Mouse (Mus musculus) embryonic facial prominence, embryonic 13.5 days (tissue): ENCODE results near the gene Pkib. TPM values are rescaled to one million over a fixed set of nuclear protein-coding genes. Genes with fewer than 3 reads are reported as not detected.

Source experiments
- ATAC-seq: fragments of 200-750 bp; cut with Nextera tagmentation; 2 replicates; pipeline ENCODE4 v1.8.0; 2017; ENCODE audit warnings: low read depth; ENCODE audit not compliant: insufficient number of reproducible peaks, insufficient read depth, low FRiP score, low TSS enrichment
- H3K27ac ChIP-seq: fragments of 300-500 bp; sonication (generic); 2 replicates; pipeline ENCODE4 v1.5.1; 2015; ENCODE audit warnings: moderate library complexity, mild to moderate bottlenecking, inconsistent platforms
- H3K27me3 ChIP-seq: fragments of 300-500 bp; sonication (generic); 2 replicates; pipeline ENCODE4 v1.6.1; 2015; ENCODE audit warnings: mild to moderate bottlenecking, inconsistent platforms
- H3K36me3 ChIP-seq: fragments of 300-500 bp; sonication (generic); 2 replicates; pipeline ENCODE4 v1.6.1; 2015; ENCODE audit warnings: mild to moderate bottlenecking, inconsistent platforms
- H3K4me1 ChIP-seq: fragments of 300-500 bp; sonication (generic); 2 replicates; pipeline ENCODE4 v1.6.1; 2015; ENCODE audit warnings: inconsistent platforms
- H3K4me2 ChIP-seq: fragments of 300-500 bp; sonication (generic); 2 replicates; pipeline ENCODE4 v1.6.1; 2015; ENCODE audit warnings: moderate library complexity, mild to moderate bottlenecking, inconsistent platforms
- H3K4me3 ChIP-seq: fragments of 300-500 bp; sonication (generic); 2 replicates; pipeline ENCODE4 v1.5.1; 2015; ENCODE audit warnings: mild to moderate bottlenecking, inconsistent platforms
- H3K9ac ChIP-seq: fragments of 300-500 bp; sonication (generic); 2 replicates; pipeline ENCODE4 v1.6.1; 2015; ENCODE audit warnings: mild to moderate bottlenecking, inconsistent platforms
- H3K9me3 ChIP-seq: fragments of 300-500 bp; sonication (generic); 2 replicates; pipeline ENCODE4 v1.6.1; 2016; ENCODE audit warnings: inconsistent platforms
- WGBS: fragments of 180-500 bp; shearing (Covaris S2); methylation state at CpG from one replicate; pipeline ENCODE4 v1.1.7; 2015; ENCODE audit warnings: mixed read lengths; 5-methylcytosine and 5-hydroxymethylcytosine counted together
- polyA plus RNA-seq: library from polyadenylated mRNA; unstranded; fragments of >200 nt; fragmentation: Nextera tagmentation; extraction: Ambion mirVana; gene quantifications from 2 replicates; pipeline ENCODE4 v1.2.1, GENCODE M21; 2015

Pkib gene
- polyA plus RNA-seq, 1 experiment from 2014 or later: 1.6 TPM

DNA sequence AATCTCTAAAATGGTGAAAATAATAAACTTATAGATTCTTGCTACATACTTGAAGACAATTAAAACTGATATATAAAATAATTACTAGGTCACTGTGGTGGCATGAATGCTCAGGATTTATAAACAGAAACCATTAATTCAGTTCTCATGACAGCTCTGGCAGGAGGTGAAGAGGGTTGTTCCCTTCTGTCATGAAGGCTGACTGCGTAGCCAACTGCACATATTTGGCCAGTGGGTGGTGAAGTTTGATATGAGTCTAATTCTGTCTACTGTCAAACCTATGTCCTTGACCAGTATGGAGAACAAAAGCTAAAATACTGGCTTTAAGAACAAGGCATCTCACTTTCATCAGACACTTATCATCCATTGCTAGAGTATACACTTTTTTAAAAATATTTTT is 21.5 kb downstream of the Pkib start:
- Histone ChIP-seq H3K36me3 (no peaks in the 10 kb centered on the region), H3K9me3 (no peaks in the 10 kb centered on the region), H3K4me3 (no peak overlapping the region), H3K27me3 (no peaks in the 10 kb centered on the region), H3K27ac (no peak overlapping the region), H3K4me2 (no peak overlapping the region), H3K9ac (no peak overlapping the region), H3K4me1 (no peaks in the 10 kb centered on the region)
- no peak for ATAC-seq
- WGBS: 88% methylated on average over 1 of the region's 1 CpGs

DNA sequence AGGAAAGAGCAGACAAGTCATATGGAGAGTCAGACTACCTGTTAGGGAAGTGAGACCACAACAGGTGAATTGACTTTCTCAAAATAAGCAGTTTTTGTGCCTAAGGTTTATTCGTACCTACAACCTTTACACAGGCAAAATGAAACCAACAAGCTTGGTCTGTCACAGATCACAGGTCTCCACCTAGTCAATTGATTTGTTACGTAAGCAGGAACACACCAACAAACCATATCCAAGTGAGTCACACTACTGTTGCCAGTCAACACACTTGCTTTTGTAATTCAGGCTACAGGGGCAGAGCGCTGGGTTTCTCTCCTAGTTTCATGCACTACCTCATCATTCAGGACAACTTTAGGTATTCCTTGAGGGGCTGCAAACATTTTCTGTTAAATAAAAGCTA is 28.7 kb downstream of the Pkib start:
- 88% methylated on average over 3 of the region's 3 CpGs for WGBS

DNA sequence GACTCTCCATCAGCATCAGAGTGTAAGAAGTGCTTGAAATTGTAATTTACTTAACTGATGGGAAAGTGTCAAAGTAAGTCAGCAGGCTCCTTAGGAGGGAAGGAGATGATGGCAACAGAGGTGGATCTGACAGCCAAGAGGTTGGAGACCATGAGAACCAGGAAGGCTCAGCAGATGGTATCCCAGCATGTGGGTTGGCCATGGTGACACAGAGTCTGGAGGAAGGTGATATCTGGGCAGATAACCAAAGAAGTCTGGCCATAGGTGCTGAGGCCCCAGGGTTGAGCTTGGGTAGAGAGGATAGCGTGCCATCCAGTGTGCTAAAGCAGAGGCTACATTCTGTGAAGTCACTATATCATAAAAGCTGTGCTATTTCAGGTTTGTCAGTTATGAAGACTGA is 32.0 kb downstream of the Pkib start:
- no peak overlapping the region for H3K4me2 ChIP-seq
- H3K27me3 ChIP-seq: no peaks in the 10 kb centered on the region
- H3K9ac ChIP-seq: no peak overlapping the region
- WGBS: 91% methylated on average over 1 of the region's 1 CpGs
- no peaks in the 10 kb centered on the region for H3K36me3 ChIP-seq
- no peak overlapping the region for H3K4me3 ChIP-seq
- no peak overlapping the region for H3K27ac ChIP-seq
- no peaks in the 10 kb centered on the region for H3K9me3 ChIP-seq
- no peaks in the 10 kb centered on the region for H3K4me1 ChIP-seq
- ATAC-seq: no peak

More for the DNA sequence above, 28.7 kb downstream of the Pkib start:
- Histone ChIP-seq H3K4me2 (no peak overlapping the region), H3K27me3 (no peaks in the 10 kb centered on the region), H3K27ac (no peak overlapping the region), H3K4me1 (no peaks in the 10 kb centered on the region), H3K4me3 (no peak overlapping the region), H3K36me3 (no peaks in the 10 kb centered on the region), H3K9me3 (no peaks in the 10 kb centered on the region), H3K9ac (no peak overlapping the region)
- no peak for ATAC-seq

DNA sequence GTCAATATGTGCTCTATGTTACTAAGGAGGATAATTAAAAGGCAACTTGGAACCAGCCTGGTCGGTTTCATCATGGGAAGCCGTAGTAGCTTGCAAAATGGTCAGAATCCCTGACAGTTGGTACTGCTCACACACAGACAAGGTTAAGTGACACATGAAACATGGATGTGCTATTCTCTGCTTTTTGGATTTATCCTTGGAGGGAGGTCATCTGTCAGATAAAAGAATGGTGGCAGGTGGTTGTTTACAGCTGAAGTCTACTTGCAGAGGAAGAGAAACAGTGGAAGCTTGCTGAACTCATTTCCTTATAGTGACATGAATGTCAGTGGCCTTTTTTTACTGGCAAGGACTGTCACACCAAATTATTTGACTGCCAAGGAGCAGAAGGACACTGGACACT is 32.5 kb downstream of the Pkib start:
- Histone ChIP-seq H3K27me3 (no peaks in the 10 kb centered on the region), H3K27ac (no peak overlapping the region), H3K9ac (no peak overlapping the region), H3K36me3 (no peaks in the 10 kb centered on the region), H3K9me3 (no peaks in the 10 kb centered on the region), H3K4me2 (no peak overlapping the region), H3K4me1 (no peaks in the 10 kb centered on the region), H3K4me3 (no peak overlapping the region)
- WGBS: 94% methylated on average over 2 of the region's 2 CpGs
- ATAC-seq: no peak

DNA sequence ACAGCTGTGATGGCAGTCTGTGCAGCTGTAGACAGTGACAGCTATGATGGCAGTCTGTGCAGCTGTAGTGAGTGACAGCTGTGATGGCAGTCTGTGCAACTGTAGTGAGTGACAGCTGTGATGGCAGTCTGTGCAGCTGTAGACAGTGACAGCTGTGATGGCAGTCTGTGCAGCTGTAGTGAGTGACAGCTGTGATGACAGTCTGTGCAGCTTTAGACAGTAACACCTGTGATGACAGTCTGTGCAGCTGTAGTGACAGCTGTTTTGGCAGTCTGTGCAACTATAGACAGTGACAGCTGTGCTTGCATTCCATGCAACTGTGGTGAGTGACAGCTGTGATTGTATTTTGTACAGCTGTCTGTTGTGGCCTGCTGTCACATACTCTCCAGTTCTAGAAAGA is 44.0 kb downstream of the Pkib start:
- no peak overlapping the region for H3K9ac ChIP-seq
- no peak overlapping the region for H3K4me2 ChIP-seq
- H3K36me3 ChIP-seq: no peaks in the 10 kb centered on the region
- no peak for ATAC-seq
- no peak overlapping the region for H3K27ac ChIP-seq
- H3K9me3 ChIP-seq: no peaks in the 10 kb centered on the region
- H3K4me3 ChIP-seq: no peak overlapping the region
- no peaks in the 10 kb centered on the region for H3K27me3 ChIP-seq
- H3K4me1 ChIP-seq: no peaks in the 10 kb centered on the region

DNA sequence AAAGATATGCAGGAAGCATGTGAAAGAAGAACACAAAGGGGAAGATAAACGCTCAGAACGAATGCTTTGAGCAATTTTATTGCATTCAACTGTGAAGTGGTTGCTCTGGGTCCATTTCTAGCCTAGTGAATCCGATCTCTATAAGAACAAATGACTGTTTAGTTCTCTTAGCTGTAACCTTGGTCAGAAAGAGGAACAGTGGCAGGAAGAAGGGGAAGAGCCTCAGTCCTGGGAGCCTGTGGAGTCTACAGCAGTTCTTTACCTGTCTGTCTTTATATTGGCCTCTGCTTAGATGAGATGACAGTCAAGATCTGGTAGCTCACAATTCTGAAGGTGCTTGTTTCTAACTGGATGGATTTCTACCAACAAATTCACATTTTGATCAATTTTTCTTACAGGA is 56.2 kb downstream of the Pkib start:
- Histone ChIP-seq H3K4me2 (no peak overlapping the region), H3K27ac (no peak overlapping the region), H3K4me3 (no peak overlapping the region), H3K9ac (no peak overlapping the region), H3K9me3 (no peaks in the 10 kb centered on the region), H3K36me3 (no peaks in the 10 kb centered on the region), H3K27me3 (no peaks in the 10 kb centered on the region), H3K4me1 (no peaks in the 10 kb centered on the region)
- ATAC-seq: no peak
- 79% methylated on average over 3 of the region's 3 CpGs for WGBS

DNA sequence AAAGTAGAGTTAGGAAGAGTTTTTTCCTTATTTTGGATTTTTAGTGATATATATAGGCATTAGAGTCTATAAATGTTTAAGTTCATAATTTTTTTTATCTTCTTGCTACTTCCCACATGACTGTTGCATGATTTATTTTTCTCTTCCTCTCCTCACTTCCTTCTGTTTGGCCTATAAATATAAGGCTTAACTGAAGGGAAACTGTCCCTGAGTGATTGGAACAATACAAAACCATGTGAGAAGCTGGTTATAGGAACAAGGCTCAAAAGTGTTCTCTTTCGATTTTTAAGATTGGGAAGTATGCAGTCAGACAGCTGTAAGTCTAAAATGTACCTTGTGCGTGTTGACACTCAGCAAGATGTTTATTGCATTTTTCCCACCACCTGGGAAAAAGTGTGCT is 58.4 kb downstream of the Pkib start:
- no peaks in the 10 kb centered on the region for H3K9me3 ChIP-seq
- no peak overlapping the region for H3K4me2 ChIP-seq
- H3K27ac ChIP-seq: no peak overlapping the region
- no peak overlapping the region for H3K4me3 ChIP-seq
- no peak for ATAC-seq
- H3K4me1 ChIP-seq: no peaks in the 10 kb centered on the region
- H3K36me3 ChIP-seq: no peaks in the 10 kb centered on the region
- no peaks in the 10 kb centered on the region for H3K27me3 ChIP-seq
- no peak overlapping the region for H3K9ac ChIP-seq
- WGBS: 75% methylated on average over 2 of the region's 2 CpGs

DNA sequence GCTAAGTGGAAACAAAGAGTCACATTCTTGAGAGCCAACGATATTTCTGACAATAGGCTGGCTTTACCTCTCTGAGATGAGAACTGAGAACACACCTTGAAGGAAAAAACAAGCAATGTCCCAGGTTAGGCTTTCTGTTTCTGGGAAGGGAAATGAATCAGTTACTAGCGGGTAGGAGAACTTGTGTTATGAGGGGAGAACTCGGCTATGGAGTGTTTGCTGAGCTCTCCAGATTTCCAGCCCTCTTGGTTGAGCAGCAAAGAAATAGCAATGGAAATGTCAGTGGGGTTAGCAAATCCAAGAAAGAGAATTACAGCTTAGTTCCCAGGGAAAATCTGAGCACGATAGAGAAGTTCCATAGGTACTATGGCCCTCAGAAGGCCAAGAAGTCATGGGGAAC is 70.5 kb downstream of the Pkib start:
- Histone ChIP-seq H3K9ac (no peak overlapping the region), H3K27me3 (no peaks in the 10 kb centered on the region), H3K4me1 (no peaks in the 10 kb centered on the region), H3K9me3 (no peaks in the 10 kb centered on the region), H3K4me3 (no peak overlapping the region), H3K4me2 (no peak overlapping the region), H3K36me3 (no peaks in the 10 kb centered on the region), H3K27ac (no peak overlapping the region)
- 79% methylated on average over 4 of the region's 4 CpGs for WGBS
- no peak for ATAC-seq

DNA sequence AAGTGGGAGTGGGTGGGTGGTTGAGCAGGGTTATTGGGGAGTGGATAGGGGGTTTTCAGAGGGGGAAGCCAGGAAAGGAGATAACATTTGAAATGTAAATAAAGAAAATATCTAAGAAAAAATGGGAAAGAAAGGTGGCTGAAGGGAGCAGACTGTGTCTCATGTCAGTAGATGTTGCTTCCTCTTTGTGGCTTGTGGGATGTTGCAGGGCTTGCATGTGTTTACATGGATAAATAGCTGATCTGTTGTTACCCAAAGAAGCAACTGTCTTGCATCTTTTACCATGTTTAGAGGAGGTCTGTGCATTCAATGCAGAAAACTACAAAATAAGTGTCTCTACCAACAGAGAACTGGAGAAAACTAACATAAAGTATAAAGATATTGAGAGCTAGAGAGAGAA is 89.3 kb downstream of the Pkib start:
- no peaks in the 10 kb centered on the region for H3K9me3 ChIP-seq
- H3K27me3 ChIP-seq: no peaks in the 10 kb centered on the region
- ATAC-seq: no peak
- no peak overlapping the region for H3K27ac ChIP-seq
- no peaks in the 10 kb centered on the region for H3K36me3 ChIP-seq
- H3K4me2 ChIP-seq: no peak overlapping the region
- no peaks in the 10 kb centered on the region for H3K4me1 ChIP-seq
- H3K4me3 ChIP-seq: no peak overlapping the region
- H3K9ac ChIP-seq: no peak overlapping the region

DNA sequence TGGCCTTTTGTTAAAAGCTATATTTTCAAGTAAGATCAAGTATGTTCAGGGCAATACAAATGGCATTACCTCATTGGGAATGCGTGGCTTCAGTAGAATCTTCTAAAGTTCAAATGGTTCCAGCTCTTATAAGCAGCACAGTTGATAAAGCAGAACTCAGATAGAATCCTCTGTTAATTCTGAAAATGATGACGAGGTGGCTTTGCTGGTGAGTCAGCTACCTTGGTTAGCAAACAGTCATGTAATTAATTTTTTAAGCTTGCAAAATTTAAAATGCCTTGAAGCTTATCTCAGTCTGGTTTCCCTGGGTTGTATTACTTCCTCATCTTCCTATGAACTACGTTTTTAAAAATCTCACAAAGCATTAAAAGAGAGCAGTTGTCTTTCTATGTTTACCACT is 90.6 kb downstream of the Pkib start:
- no peaks in the 10 kb centered on the region for H3K27me3 ChIP-seq
- no peak overlapping the region for H3K27ac ChIP-seq
- H3K4me2 ChIP-seq: no peak overlapping the region
- H3K36me3 ChIP-seq: no peaks in the 10 kb centered on the region
- no peaks in the 10 kb centered on the region for H3K9me3 ChIP-seq
- 76% methylated on average over 3 of the region's 3 CpGs for WGBS
- no peaks in the 10 kb centered on the region for H3K4me1 ChIP-seq
- no peak overlapping the region for H3K9ac ChIP-seq
- H3K4me3 ChIP-seq: no peak overlapping the region
- ATAC-seq: no peak

DNA sequence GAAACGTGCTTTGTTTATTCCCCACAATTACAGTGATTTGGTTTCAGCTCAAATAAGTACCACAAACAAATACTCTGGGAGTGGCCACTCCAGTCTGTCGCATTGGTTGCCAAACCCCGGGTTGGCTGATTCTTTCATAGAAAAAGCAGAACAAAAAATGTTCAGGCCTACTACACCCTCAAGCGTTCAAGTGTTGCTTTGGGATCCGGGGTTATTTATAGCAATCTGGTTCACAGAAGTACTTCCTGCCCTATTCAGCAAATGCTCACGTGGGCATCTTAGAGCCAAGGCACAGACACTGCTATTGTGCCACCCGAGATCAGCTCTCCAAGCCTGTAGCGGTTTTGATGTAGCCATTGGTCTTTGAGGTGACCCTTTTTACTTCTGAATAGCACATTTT is 95.9 kb downstream of the Pkib start:
- H3K9ac ChIP-seq: no peak overlapping the region
- no peak overlapping the region for H3K27ac ChIP-seq
- H3K36me3 ChIP-seq: no peaks in the 10 kb centered on the region
- no peaks in the 10 kb centered on the region for H3K4me1 ChIP-seq
- no peak for ATAC-seq
- H3K4me3 ChIP-seq: no peak overlapping the region
- H3K9me3 ChIP-seq: no peaks in the 10 kb centered on the region
- H3K4me2 ChIP-seq: no peak overlapping the region
- WGBS: 80% methylated on average over 8 of the region's 8 CpGs
- no peaks in the 10 kb centered on the region for H3K27me3 ChIP-seq

DNA sequence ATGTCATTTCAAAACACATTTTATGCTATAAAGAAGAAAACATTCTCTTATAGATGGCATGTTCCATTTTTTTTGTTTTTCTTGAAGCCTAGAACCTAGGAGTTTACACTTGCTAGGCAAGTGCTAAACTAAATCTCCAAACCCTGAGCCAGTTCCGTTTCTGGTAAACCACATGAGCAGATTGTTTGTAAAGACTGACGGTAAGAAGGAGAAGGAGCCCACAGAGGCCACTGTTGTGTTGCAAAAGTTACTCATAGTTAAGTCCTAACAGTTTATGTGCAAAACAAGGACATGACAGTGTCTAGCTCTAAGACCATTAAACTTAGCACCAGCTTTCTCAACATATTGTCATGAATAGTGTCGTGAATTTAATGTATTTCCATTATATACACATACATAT is 99.9 kb downstream of the Pkib start:
- no peak for ATAC-seq
- H3K4me2 ChIP-seq: no peak overlapping the region
- H3K9me3 ChIP-seq: no peaks in the 10 kb centered on the region
- H3K4me3 ChIP-seq: no peak overlapping the region
- no peak overlapping the region for H3K27ac ChIP-seq
- H3K36me3 ChIP-seq: no peaks in the 10 kb centered on the region
- no peaks in the 10 kb centered on the region for H3K27me3 ChIP-seq
- 85% methylated on average over 3 of the region's 3 CpGs for WGBS
- H3K4me1 ChIP-seq: no peaks in the 10 kb centered on the region
- H3K9ac ChIP-seq: no peak overlapping the region

DNA sequence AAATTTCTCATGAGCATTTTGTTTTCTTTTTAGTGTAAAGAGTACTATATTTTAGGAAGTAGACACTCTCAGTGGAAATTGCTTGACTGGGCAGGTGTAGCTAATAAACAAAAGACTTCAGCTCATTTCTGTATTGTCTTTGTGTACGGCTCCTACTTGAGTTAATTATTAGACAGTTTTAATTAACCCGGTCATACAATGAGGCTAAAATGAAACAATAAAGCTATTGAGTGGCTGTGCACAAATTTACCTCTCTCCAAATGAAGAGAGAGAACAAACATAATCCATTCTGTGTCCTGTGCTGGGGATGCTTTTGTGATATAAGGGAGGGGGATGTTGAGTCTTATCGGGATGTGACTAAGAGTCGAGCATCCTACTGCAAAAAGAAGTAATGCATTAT is 109.0 kb downstream of the Pkib start:
- Histone ChIP-seq H3K4me3 (no peak overlapping the region), H3K27me3 (no peaks in the 10 kb centered on the region), H3K4me2 (no peak overlapping the region), H3K27ac (no peak overlapping the region), H3K36me3 (no peaks in the 10 kb centered on the region), H3K9ac (no peak overlapping the region), H3K9me3 (no peaks in the 10 kb centered on the region), H3K4me1 (no peaks in the 10 kb centered on the region)
- 78% methylated on average over 4 of the region's 4 CpGs for WGBS
- ATAC-seq: no peak
